Mouse (Mus musculus) midbrain, embryonic 11.5 days (tissue): Measurements from ENCODE around the gene Mras. TPM values are rescaled to one million over a fixed set of nuclear protein-coding genes. Genes with fewer than 3 reads are reported as not detected.

ENCODE experiments used
- ATAC-seq: fragments of 200-750 bp; cut with Nextera tagmentation; 2 replicates; pipeline ENCODE4 v1.8.0; 2017; ENCODE audit warnings: moderate TSS enrichment, moderate library complexity; ENCODE audit not compliant: low FRiP score
- DNase-seq: peaks from one replicate; pipeline ENCODE4 v3.0.0; 2015; ENCODE audit warnings: low spot score; ENCODE audit errors: missing footprints
- H3K27ac ChIP-seq: fragments of 300-500 bp; sonication (generic); 2 replicates; pipeline ENCODE4 v1.5.1; 2014; ENCODE audit warnings: low read depth, low read length
- H3K27me3 ChIP-seq: fragments of 300-500 bp; sonication (generic); 2 replicates; pipeline ENCODE4 v1.6.1; 2014; ENCODE audit warnings: mild to moderate bottlenecking, low read length, moderate library complexity, mixed read lengths; ENCODE audit not compliant: control insufficient read depth, insufficient read depth
- H3K36me3 ChIP-seq: fragments of 300-500 bp; sonication (generic); 2 replicates; pipeline ENCODE4 v1.6.1; 2014; ENCODE audit warnings: mild to moderate bottlenecking, low read length, moderate library complexity, mixed read lengths; ENCODE audit not compliant: control insufficient read depth, insufficient read depth
- H3K4me1 ChIP-seq: fragments of 300-500 bp; sonication (generic); 2 replicates; pipeline ENCODE4 v1.6.1; 2014; ENCODE audit warnings: low read length; ENCODE audit not compliant: control insufficient read depth, insufficient read depth
- H3K4me2 ChIP-seq: fragments of 300-500 bp; sonication (generic); 2 replicates; pipeline ENCODE4 v1.6.1; 2014; ENCODE audit warnings: mild to moderate bottlenecking, moderate library complexity
- H3K4me3 ChIP-seq: fragments of 300-500 bp; sonication (generic); 2 replicates; pipeline ENCODE4 v1.5.1; 2014; ENCODE audit warnings: low read depth, low read length
- H3K9ac ChIP-seq: fragments of 300-500 bp; sonication (generic); 2 replicates; pipeline ENCODE4 v1.6.1; 2014; ENCODE audit warnings: low read length
- H3K9me3 ChIP-seq: fragments of 300-500 bp; sonication (generic); 2 replicates; pipeline ENCODE4 v1.6.1; 2016; ENCODE audit warnings: low read length; ENCODE audit not compliant: control insufficient read depth
- WGBS: fragments of 180-500 bp; shearing (Covaris S2); extraction: QIAGEN DNeasy Blood & Tissue Kit; methylation state at CpG from one replicate; pipeline ENCODE4 v1.1.7; 2014; 5-methylcytosine and 5-hydroxymethylcytosine counted together
- polyA plus RNA-seq: library from polyadenylated mRNA; unstranded; fragments of >200 nt; fragmentation: Nextera tagmentation; extraction: Ambion mirVana; gene quantifications from 2 replicates; pipeline ENCODE4 v1.2.1, GENCODE M21; 2014

Mras gene
- polyA plus RNA-seq, 1 experiment from 2014 or later, result 15.0 TPM

GRCm38 (mm10) chr9:99401288-99401974 is 35.8 kb downstream of the Mras start:
- no peak overlapping the region for H3K4me3 ChIP-seq

DNA sequence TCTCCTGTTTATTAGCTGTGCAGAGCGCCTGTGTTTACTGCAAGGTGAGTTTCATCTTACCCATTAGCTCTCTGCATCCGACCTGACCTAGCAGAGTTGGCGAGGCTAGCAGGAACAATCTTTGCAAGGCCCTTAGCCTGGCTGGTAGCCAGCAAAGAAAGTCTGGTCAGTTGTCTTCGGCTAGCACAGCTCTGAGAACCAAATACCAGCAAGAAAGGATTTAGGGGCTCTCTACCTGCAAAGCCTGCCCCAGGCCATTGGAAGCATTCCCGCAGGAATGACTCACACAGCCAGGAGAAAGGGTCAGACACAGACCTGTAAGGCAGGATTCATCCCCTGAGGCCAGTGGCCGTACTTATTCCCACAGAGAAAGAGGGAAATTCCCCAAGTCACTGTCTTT is 36.4 kb downstream of the Mras start:
- no peak overlapping the region for H3K4me3 ChIP-seq
- no peaks in the 10 kb centered on the region for H3K9me3 ChIP-seq
- peak; percentile 65 for DNase-seq
- H3K4me1 ChIP-seq, result no peaks in the 10 kb centered on the region
- WGBS, result 91% methylated on average over 6 of the region's 6 CpGs
- H3K36me3 ChIP-seq, result no peaks in the 10 kb centered on the region
- no peak for ATAC-seq
- H3K9ac ChIP-seq, result no peak overlapping the region
- no peak overlapping the region for H3K27ac ChIP-seq
- no peak overlapping the region for H3K4me2 ChIP-seq
- H3K27me3 ChIP-seq, result no peaks in the 10 kb centered on the region

More at GRCm38 (mm10) chr9:99401288-99401974, 35.8 kb downstream of the Mras start:
- Histone ChIP-seq H3K9ac (no peak overlapping the region), H3K27me3 (no peaks in the 10 kb centered on the region), H3K27ac (no peak overlapping the region), H3K4me2 (no peak overlapping the region), H3K36me3 (no peaks in the 10 kb centered on the region), H3K4me1 (no peaks in the 10 kb centered on the region), H3K9me3 (no peaks in the 10 kb centered on the region)
- WGBS, result 86% methylated on average over 9 of the region's 9 CpGs
- DNase-seq (peak; percentile 41), ATAC-seq (no peak)

DNA sequence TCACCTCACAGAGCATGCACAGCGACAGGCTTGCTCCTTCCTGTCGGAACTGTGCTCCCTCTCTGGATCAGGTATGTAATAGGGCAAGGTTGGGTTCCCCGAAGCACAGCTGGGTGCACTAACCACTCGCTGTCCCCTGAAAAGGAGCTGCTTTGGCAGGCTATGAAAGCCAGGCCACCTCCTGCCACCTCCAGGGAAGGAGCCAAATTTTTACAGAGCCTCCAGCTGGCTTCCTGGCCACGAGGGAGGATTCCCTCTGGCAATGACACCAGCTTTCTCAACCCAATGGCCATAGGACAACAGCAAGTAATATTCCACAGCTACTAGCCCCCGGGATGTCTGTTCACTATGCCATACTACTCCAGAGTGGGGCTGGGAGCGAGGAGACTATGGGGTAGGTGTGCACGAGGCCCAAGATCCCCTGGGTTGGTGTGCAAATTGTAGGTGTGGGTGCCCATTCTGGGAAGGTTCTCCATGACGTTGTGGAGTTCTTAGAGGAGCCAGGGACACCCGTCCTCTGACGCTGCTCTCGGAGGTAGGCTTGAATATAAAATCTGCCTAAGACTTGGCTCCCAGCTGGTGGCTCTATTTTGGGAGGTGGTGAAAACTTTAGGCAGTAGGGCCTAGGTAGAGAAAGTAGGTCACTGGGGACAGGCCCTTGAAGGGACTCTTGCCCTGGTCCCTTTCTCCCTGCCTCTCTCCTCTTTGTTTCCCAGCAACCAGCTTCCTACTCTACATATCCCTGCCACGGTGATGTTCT is 39.9 kb downstream of the Mras start:
- ATAC-seq, result no peak
- Histone ChIP-seq H3K9ac (no peak overlapping the region), H3K4me3 (no peak overlapping the region), H3K36me3 (no peaks in the 10 kb centered on the region), H3K27me3 (no peaks in the 10 kb centered on the region), H3K27ac (no peak overlapping the region), H3K4me2 (no peak overlapping the region), H3K4me1 (no peaks in the 10 kb centered on the region), H3K9me3 (no peaks in the 10 kb centered on the region)
- no peak for DNase-seq
- 85% methylated on average over 13 of the region's 13 CpGs for WGBS

DNA sequence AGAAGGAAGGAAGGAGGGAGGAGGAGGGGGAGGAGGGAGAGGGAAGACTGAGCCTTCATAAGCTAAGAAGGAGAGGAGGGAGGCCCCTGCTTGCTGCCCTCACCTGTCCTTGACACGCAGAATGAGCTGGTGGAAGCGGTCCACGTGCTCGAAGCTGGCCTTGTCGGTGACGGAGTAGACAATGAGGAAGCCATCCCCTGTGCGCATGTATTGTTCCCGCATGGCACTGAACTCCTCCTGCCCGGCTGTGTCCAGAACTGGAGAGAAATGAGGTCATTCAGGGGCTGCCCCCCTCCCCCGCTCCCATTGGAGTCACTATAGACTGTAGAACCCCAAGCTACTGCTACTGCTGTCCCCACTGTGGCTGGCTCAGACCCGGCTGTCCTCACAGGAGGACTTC is 42.8 kb downstream of the Mras start:
- Histone ChIP-seq H3K27me3 (no peaks in the 10 kb centered on the region), H3K36me3 (no peaks in the 10 kb centered on the region), H3K4me3 (no peak overlapping the region), H3K9me3 (no peaks in the 10 kb centered on the region), H3K27ac (no peak overlapping the region), H3K4me1 (no peaks in the 10 kb centered on the region), H3K9ac (no peak overlapping the region), H3K4me2 (no peak overlapping the region)
- 78% methylated on average over 11 of the region's 11 CpGs for WGBS
- ATAC-seq, result no peak
- DNase-seq, result peak; percentile 62

- Histone ChIP-seq H3K4me2 (no peak overlapping the region), H3K4me1 (no peaks in the 10 kb centered on the region), H3K36me3 (no peaks in the 10 kb centered on the region), H3K9ac (no peak overlapping the region), H3K27ac (no peak overlapping the region), H3K9me3 (no peaks in the 10 kb centered on the region), H3K27me3 (no peaks in the 10 kb centered on the region), H3K4me3 (no peak overlapping the region)
- no peak for ATAC-seq
- WGBS, result 94% methylated on average over 8 of the region's 8 CpGs
- peak; percentile 56 for DNase-seq
Observed at GRCm38 (mm10) chr9:99393146-99393545, 44.0 kb downstream of the Mras start.

GRCm38 (mm10) chr9:99391557-99391956 is 45.6 kb downstream of the Mras start:
- no peak overlapping the region for H3K4me3 ChIP-seq
- ATAC-seq (no peak), DNase-seq (no peak)
- H3K27me3 ChIP-seq, result no peaks in the 10 kb centered on the region
- no peak overlapping the region for H3K9ac ChIP-seq
- H3K4me2 ChIP-seq, result no peak overlapping the region
- H3K36me3 ChIP-seq, result no peaks in the 10 kb centered on the region
- no peaks in the 10 kb centered on the region for H3K9me3 ChIP-seq
- WGBS, result 95% methylated on average over 10 of the region's 10 CpGs
- H3K4me1 ChIP-seq, result no peaks in the 10 kb centered on the region
- H3K27ac ChIP-seq, result no peak overlapping the region

DNA sequence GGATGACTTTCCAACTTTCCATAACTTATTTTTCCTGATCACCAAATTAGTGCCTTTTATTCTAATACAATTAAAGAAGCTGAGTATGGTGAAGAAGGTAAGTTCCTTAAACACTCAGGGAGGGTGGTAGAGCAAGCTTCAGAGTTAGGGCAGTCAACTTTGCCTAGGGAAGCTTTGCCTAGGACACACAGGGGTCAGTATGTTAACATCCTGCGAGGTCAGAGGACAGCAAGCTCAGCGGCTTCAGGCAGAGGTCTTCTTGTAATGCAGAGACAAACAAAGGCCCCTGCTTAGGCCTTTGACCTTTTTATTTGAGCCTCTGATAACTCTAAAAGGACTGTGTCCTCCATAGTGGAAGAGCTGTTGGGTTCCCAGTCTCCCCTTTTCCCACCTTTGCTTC is 46.5 kb downstream of the Mras start:
- H3K4me2 ChIP-seq, result no peak overlapping the region
- ATAC-seq (no peak), DNase-seq (peak; percentile 31)
- H3K4me3 ChIP-seq, result no peak overlapping the region
- H3K36me3 ChIP-seq, result no peaks in the 10 kb centered on the region
- H3K9ac ChIP-seq, result no peak overlapping the region
- no peaks in the 10 kb centered on the region for H3K4me1 ChIP-seq
- H3K9me3 ChIP-seq, result no peaks in the 10 kb centered on the region
- no peak overlapping the region for H3K27ac ChIP-seq
- WGBS, result 42% methylated on average over 2 of the region's 2 CpGs
- H3K27me3 ChIP-seq, result no peaks in the 10 kb centered on the region

- H3K27me3 ChIP-seq, result no peaks in the 10 kb centered on the region
- no peak overlapping the region for H3K4me3 ChIP-seq
- ATAC-seq (no peak), DNase-seq (peak; percentile 60)
- H3K27ac ChIP-seq, result no peak overlapping the region
- 84% methylated on average over 5 of the region's 5 CpGs for WGBS
- H3K9ac ChIP-seq, result no peak overlapping the region
- H3K4me1 ChIP-seq, result no peaks in the 10 kb centered on the region
- no peak overlapping the region for H3K4me2 ChIP-seq
- H3K9me3 ChIP-seq, result no peaks in the 10 kb centered on the region
- no peaks in the 10 kb centered on the region for H3K36me3 ChIP-seq
Observed at GRCm38 (mm10) chr9:99390201-99390600, 47.0 kb downstream of the Mras start.

DNA sequence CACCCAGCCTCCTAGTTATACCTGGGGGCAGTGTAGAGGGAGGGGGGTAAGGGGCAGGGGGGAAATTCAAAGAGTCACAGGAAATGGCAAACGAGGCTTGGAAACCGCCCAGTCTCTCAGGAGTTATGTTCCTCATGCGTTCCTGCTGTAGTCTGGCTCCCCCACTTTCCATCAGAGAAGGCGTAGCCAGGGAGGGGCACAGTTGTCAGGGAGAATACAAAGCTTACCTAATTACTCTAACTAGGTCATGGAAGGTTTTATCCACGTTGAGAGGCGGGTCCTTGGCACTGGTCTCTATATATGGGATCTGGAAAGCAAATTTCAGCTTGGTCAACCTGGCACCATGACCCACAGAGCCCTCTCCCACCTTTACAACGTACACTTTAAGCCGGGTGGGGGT is 47.7 kb downstream of the Mras start:
- ATAC-seq (no peak), DNase-seq (no peak)
- Histone ChIP-seq H3K36me3 (no peaks in the 10 kb centered on the region), H3K27me3 (no peaks in the 10 kb centered on the region), H3K4me1 (no peaks in the 10 kb centered on the region), H3K27ac (no peak overlapping the region), H3K4me3 (no peak overlapping the region), H3K9me3 (no peaks in the 10 kb centered on the region), H3K4me2 (no peak overlapping the region), H3K9ac (no peak overlapping the region)
- WGBS, result 79% methylated on average over 8 of the region's 8 CpGs
